In the genomic region with DNA sequence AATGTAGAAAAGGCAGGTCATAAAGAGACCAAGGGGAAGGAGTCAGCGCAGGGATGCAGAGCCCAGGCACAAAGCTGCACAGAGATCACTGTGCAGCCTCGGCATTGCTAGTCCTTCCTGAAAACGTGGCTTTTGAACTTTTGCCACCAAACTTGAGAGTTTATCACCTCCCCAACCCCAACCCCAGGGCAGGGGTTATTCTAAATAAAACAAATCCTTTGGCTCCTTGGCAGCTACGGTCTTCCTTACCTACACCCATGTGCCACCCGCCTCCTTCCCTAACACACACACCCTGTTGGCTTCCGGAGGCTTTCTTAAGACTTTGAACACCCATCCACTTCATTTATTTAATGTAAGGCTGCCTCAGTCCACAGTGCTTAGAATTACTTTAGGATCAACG, we compare ENCODE assay signal across 21 mouse cellular contexts.
A peak's percentile ranks its signal among the peaks of the same experiment; 100 is the strongest.
DNase-seq lines count a peak whose midpoint lies in the region; ATAC-seq and TF ChIP-seq lines count a peak whose summit lies in the region.
"Had no signal": no experiment of that assay in that cellular context is flagged by ENCODE, and none has a peak within 500 bp of the region (broad histone marks: within the 10 kb centered on the region; RNA-seq: fewer than 3 reads in every experiment).

No protein-coding gene starts in this region.

- no peak for ATAC-seq in kidney, embryonic 16.5 days (ENCODE audit: low FRiP score, low TSS enrichment)
- no peak; the same call in 1 of the 2 replicates for ATAC-seq in kidney, postnatal 0 days (replicated peaks; ENCODE audit: low FRiP score, low read depth)
- ATAC-seq: forebrain, embryonic 14.5 days had no signal

- TF ChIP-seq CTCF in kidney, postnatal 0 days (IDR thresholded peaks at IDR 0.05; ENCODE audit: low read depth), result no peak

- no peak overlapping the region for H3K9ac ChIP-seq in kidney, embryonic 16.5 days (replicated peaks; ENCODE audit: low read length)
- H3K9ac ChIP-seq in kidney, postnatal 0 days (ENCODE audit: low read depth, low read length), result no peak overlapping the region
- H3K9ac ChIP-seq: embryonic facial prominence, embryonic 15.5 days; hindbrain, embryonic 12.5 days had no signal

- peaks cover 12% of the 10 kb centered on the region; the same call in 1 of the 2 replicates for H3K79me2 ChIP-seq in macrophage (ENCODE audit: inconsistent target)

- peak overlapping the region; percentile 64 for H3K27ac ChIP-seq in kidney, embryonic 16.5 days (ENCODE audit: low read length)
- peak overlapping the region; percentile 52 for H3K27ac ChIP-seq in kidney, postnatal 0 days
- peak overlapping the region; percentile 64 for H3K27ac ChIP-seq in macrophage
- H3K27ac ChIP-seq: embryonic facial prominence, embryonic 15.5 days; forebrain, embryonic 10.5 days; heart, embryonic 10.5 days; hindbrain, embryonic 12.5 days had no signal

- peak; percentile 34 for DNase-seq in kidney, adult 11 months
- no peak for DNase-seq in kidney, postnatal 14 days
- DNase-seq in kidney, postnatal 10 days, result no peak
- no peak for DNase-seq in kidney, postnatal 0 days (ENCODE audit: low spot score)
- DNase-seq in layer of hippocampus, adult 8-10 months (ENCODE audit: low spot score in 2 of 2), result no peak
- no peak for DNase-seq in cerebellum, adult 9-11 months
- DNase-seq: adrenal gland, postnatal 10 days; cerebellum, adult 18-20 months; cerebellum, postnatal 14 days; embryo, embryonic 11 days; heart, adult 18-20 months; heart, postnatal 10 days; heart, postnatal 4 days had no signal

- H3K9me3 ChIP-seq in kidney, embryonic 16.5 days (ENCODE audit: low read length), result no peaks in the 10 kb centered on the region
- H3K9me3 ChIP-seq in kidney, postnatal 0 days (replicated peaks; ENCODE audit: low read length), result no peaks in the 10 kb centered on the region
- H3K9me3 ChIP-seq: embryonic facial prominence, embryonic 15.5 days; forebrain, embryonic 10.5 days; heart, embryonic 10.5 days; hindbrain, embryonic 12.5 days had no signal

- no peaks in the 10 kb centered on the region for H3K36me3 ChIP-seq in kidney, embryonic 16.5 days (ENCODE audit: insufficient read depth, low read length)
- H3K36me3 ChIP-seq in kidney, postnatal 0 days (ENCODE audit: insufficient read depth, low read length), result no peaks in the 10 kb centered on the region
- 0 out of 2 replicates have a peak, but pooled peaks cover 17% of the 10 kb centered on the region for H3K36me3 ChIP-seq in macrophage (ENCODE audit: inconsistent target)
- H3K36me3 ChIP-seq: embryonic facial prominence, embryonic 15.5 days; forebrain, embryonic 10.5 days; heart, embryonic 10.5 days; hindbrain, embryonic 12.5 days had no signal

- 42% methylated on average over 7 of the region's 7 CpGs for WGBS in kidney, embryonic 16.5 days
- 45% methylated on average over 7 of the region's 7 CpGs for WGBS in kidney, postnatal 0 days
- 69% methylated on average over 7 of the region's 7 CpGs for WGBS in macrophage (ENCODE audit: missing documents)

- H3K4me3 ChIP-seq in kidney, embryonic 16.5 days (ENCODE audit: low read length), result no peak overlapping the region
- H3K4me3 ChIP-seq in kidney, postnatal 0 days (replicated peaks; ENCODE audit: low read depth, low read length), result no peak overlapping the region
- H3K4me3 ChIP-seq in macrophage (ENCODE audit: inconsistent target), result no peak overlapping the region
- H3K4me3 ChIP-seq: embryonic facial prominence, embryonic 15.5 days; erythroblast, embryonic 14.5 days; forebrain, embryonic 10.5 days; heart, embryonic 10.5 days; hindbrain, embryonic 12.5 days had no signal

- H3K4me1 ChIP-seq in kidney, embryonic 16.5 days (ENCODE audit: insufficient read depth, low read length), result peaks cover 35% of the 10 kb centered on the region; the same call in 1 of the 2 replicates
- peaks cover 13% of the 10 kb centered on the region; the same call in 1 of the 2 replicates for H3K4me1 ChIP-seq in kidney, postnatal 0 days (replicated peaks; ENCODE audit: insufficient read depth, low read length)

- H3K4me2 ChIP-seq in kidney, embryonic 16.5 days (replicated peaks; ENCODE audit: low read depth, low read length), result no peak overlapping the region
- no peak overlapping the region for H3K4me2 ChIP-seq in kidney, postnatal 0 days (ENCODE audit: low read length)
- H3K4me2 ChIP-seq: embryonic facial prominence, embryonic 15.5 days; hindbrain, embryonic 12.5 days had no signal

- no peaks in the 10 kb centered on the region for H3K27me3 ChIP-seq in kidney, embryonic 16.5 days (ENCODE audit: insufficient read depth, low read length)
- H3K27me3 ChIP-seq in kidney, postnatal 0 days (ENCODE audit: insufficient read depth, low read length), result no peaks in the 10 kb centered on the region
- H3K27me3 ChIP-seq: embryonic facial prominence, embryonic 15.5 days; hindbrain, embryonic 12.5 days had no signal
